Mouse (Mus musculus) testis, adult 2 months (tissue): ENCODE measurements at regions not wholly inside any gene's neighbourhood (a gene's known extent, or its start where the extent isn't known, plus 50 kb on each side); places are given as distances from the start of the nearest gene placed in this dataset.

Experiments used
- CTCF ChIP-seq: fragments of 200-500 bp; IDR thresholded peaks from 2 replicates; pipeline ENCODE4 v1.5.1; 2012; ENCODE audit warnings: low read depth, mild to moderate bottlenecking, inconsistent platforms, low read length, moderate library complexity; ENCODE audit not compliant: control insufficient read depth, insufficient read depth, insufficient replicate concordance
- POLR2A ChIP-seq: fragments of 200-500 bp; IDR thresholded peaks from 2 replicates; pipeline ENCODE4 v1.6.1; 2012; ENCODE audit warnings: low read depth, mild to moderate bottlenecking, inconsistent platforms, low read length, moderate library complexity; ENCODE audit not compliant: control insufficient read depth

- no peak for TF ChIP-seq POLR2A
- TF ChIP-seq CTCF, result no peak
Observed at GRCm38 (mm10) chr8:26443735-26444134, 324.4 kb downstream of the Gm45692 start.
